Mouse (Mus musculus): ENCODE data around the gene Sugt1. TPM values are rescaled to one million over a fixed set of nuclear protein-coding genes. Genes with fewer than 3 reads are reported as not detected.

The Sugt1 gene
- polyA plus RNA-seq (2017; shearing (Covaris generic)), result 171 TPM

DNA sequence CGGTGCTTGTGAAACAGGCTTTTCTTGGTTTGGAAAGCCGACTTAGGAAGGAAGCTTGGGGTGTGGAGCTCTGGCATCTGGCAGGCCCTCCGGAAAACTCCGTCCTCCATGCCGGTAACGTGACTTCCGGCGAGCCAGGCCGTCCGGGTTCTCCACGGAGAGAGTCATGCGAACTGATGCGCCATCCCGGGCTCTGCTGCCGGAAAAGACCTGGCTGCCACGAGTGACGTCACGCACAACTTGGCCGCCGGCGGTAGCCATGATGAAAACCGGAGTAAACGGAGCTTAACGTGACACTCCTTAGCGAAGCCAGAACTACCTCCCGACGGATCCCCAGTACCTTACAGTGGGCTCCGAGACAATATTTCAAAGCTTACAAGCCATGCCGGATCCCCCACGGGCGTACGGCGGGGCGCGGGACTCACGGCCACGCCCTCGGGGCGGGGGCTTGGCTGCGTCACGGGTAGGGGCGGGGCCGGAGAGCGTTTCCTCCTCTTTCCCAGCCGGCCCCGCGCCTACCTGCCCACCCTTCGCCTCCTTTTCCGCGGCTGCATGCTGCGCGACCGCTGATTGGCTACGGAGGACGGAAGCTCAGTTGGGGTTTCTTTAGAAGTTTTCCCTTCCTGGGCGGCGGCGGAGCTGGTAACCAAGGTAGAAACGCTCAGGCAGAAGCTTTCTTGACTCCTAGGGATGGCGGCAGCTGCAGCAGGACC, at the start of gene Sugt1:
Gene Sugt1 (plus strand): TSS at position 553 of the 713 bp plus-strand sequence.

DNA sequence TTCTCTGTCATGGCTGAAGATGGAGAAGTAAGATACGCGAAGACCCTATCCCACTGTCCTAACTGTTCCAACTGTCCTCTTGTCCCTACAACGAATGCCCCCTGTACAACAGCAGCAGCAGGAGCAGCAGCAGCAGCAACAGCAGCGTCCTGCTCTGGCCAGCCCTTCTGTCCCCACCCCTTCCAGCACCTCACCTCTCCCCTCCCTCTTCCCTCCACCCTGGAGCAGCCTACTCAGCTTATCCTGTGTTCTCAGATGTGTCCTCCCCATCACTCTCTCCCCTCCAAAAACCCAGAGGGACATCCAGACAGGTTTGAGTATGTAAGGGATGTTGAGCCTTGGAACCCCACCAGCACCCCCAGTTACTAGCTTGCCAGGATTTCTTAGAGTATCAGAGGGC, 74.5 kb downstream of the Sugt1 start, which contains the start of gene Cnmd:
Gene Cnmd (minus strand): TSS at position 170 of the 400 bp plus-strand sequence.

Other genes with a start within 250 kb of the Sugt1 start
- gene Naa16, start 196.9 kb upstream of the Sugt1 start, polyA plus RNA-seq (2017; shearing (Covaris generic)), result 45.3 TPM
- gene Mtrf1, start 189.9 kb upstream of the Sugt1 start, polyA plus RNA-seq (2017; shearing (Covaris generic)), result 2.8 TPM
- gene Kbtbd7, start 161.2 kb upstream of the Sugt1 start, polyA plus RNA-seq (2017; shearing (Covaris generic)), result 1.5 TPM
- gene Kbtbd6, start 135.9 kb upstream of the Sugt1 start, polyA plus RNA-seq (2017; shearing (Covaris generic)), result not detected
- 238 TPM for gene Elf1, start 106.5 kb upstream of the Sugt1 start, polyA plus RNA-seq (2017; shearing (Covaris generic))
- gene Wbp4, start 106.2 kb upstream of the Sugt1 start, polyA plus RNA-seq (2017; shearing (Covaris generic)), result 42.4 TPM
- gene Cnmd, start 74.5 kb downstream of the Sugt1 start, polyA plus RNA-seq (2017; shearing (Covaris generic)), result not detected
- gene Pcdh8, start 183.6 kb downstream of the Sugt1 start, polyA plus RNA-seq (2017; shearing (Covaris generic)), result 0.16 TPM